In genomic region chr2:80054042-80054441, GRCm38 (mm10) we compare ENCODE assay signal across 19 mouse cellular contexts.
DNase-seq lines count a peak whose midpoint lies in the region; ATAC-seq and TF ChIP-seq lines count a peak whose summit lies in the region.
"Had no signal": no experiment of that assay in that cellular context is flagged by ENCODE, and none has a peak within 500 bp of the region (broad histone marks: within the 10 kb centered on the region; RNA-seq: fewer than 3 reads in every experiment).

No protein-coding gene starts in this region.

- H3K4me2 ChIP-seq in intestine, embryonic 15.5 days (replicated peaks) = no peak overlapping the region
- H3K4me2 ChIP-seq in intestine, postnatal 0 days (replicated peaks; ENCODE audit: low read depth) = no peak overlapping the region
- no peak overlapping the region for H3K4me2 ChIP-seq in lung, embryonic 14.5 days
- H3K4me2 ChIP-seq in embryonic facial prominence, embryonic 14.5 days (ENCODE audit: low read depth, low read length) = no peak overlapping the region
- H3K4me2 ChIP-seq in stomach, embryonic 15.5 days = no peak overlapping the region
- H3K4me2 ChIP-seq: kidney, embryonic 15.5 days; limb, embryonic 15.5 days had no signal

- no peak overlapping the region for H3K4me3 ChIP-seq in intestine, embryonic 15.5 days (replicated peaks)
- no peak overlapping the region for H3K4me3 ChIP-seq in intestine, postnatal 0 days (ENCODE audit: low read depth, low read length)
- no peak overlapping the region for H3K4me3 ChIP-seq in lung, embryonic 14.5 days (ENCODE audit: low read depth, low read length)
- no peak overlapping the region for H3K4me3 ChIP-seq in embryonic facial prominence, embryonic 14.5 days (ENCODE audit: low read depth, low read length)
- H3K4me3 ChIP-seq in stomach, embryonic 15.5 days (replicated peaks) = no peak overlapping the region
- no peak overlapping the region for H3K4me3 ChIP-seq in hindbrain, embryonic 10.5 days
- H3K4me3 ChIP-seq: kidney, embryonic 15.5 days; limb, embryonic 15.5 days had no signal

- H3K4me1 ChIP-seq in intestine, embryonic 15.5 days (replicated peaks) = no peaks in the 10 kb centered on the region
- no peaks in the 10 kb centered on the region for H3K4me1 ChIP-seq in intestine, postnatal 0 days (replicated peaks; ENCODE audit: control insufficient read depth, insufficient read depth, low read length)
- no peaks in the 10 kb centered on the region for H3K4me1 ChIP-seq in lung, embryonic 14.5 days (ENCODE audit: insufficient read depth)
- H3K4me1 ChIP-seq in embryonic facial prominence, embryonic 14.5 days (ENCODE audit: control insufficient read depth, insufficient read depth, low read length) = peaks cover 3% of the 10 kb centered on the region; the same call in 1 of the 2 replicates
- H3K4me1 ChIP-seq in stomach, embryonic 15.5 days = no peaks in the 10 kb centered on the region
- no peaks in the 10 kb centered on the region for H3K4me1 ChIP-seq in hindbrain, embryonic 10.5 days (replicated peaks)
- H3K4me1 ChIP-seq: limb, embryonic 15.5 days had no signal

- peak; percentile 65 for DNase-seq in lung, embryonic 14.5 days
- DNase-seq in lung, postnatal 14 days = no peak
- peak; percentile 90 for DNase-seq in embryonic facial prominence, embryonic 14.5 days (ENCODE audit: low spot score)
- no peak for DNase-seq in MN1 (ENCODE audit: low spot score)
- no peak for DNase-seq in hindbrain, embryonic 10.5 days (ENCODE audit: low spot score)
- DNase-seq: adrenal gland, adult 8-10 months; cerebellum, adult 11-12 months; cerebellum, postnatal 10 days; heart, adult 11 months; layer of hippocampus, adult 9-11 months; lung, postnatal 4 days; midbrain, embryonic 14.5 days; thymus, postnatal 25 days had no signal

- H3K27me3 ChIP-seq in intestine, embryonic 15.5 days (replicated peaks) = no peaks in the 10 kb centered on the region
- H3K27me3 ChIP-seq in intestine, postnatal 0 days (replicated peaks; ENCODE audit: control insufficient read depth, insufficient read depth, low read length) = no peaks in the 10 kb centered on the region
- H3K27me3 ChIP-seq in lung, embryonic 14.5 days (ENCODE audit: insufficient read depth, low read length) = no peaks in the 10 kb centered on the region
- no peaks in the 10 kb centered on the region for H3K27me3 ChIP-seq in embryonic facial prominence, embryonic 14.5 days (replicated peaks; ENCODE audit: control insufficient read depth, insufficient read depth, low read length)
- H3K27me3 ChIP-seq in stomach, embryonic 15.5 days (replicated peaks) = no peaks in the 10 kb centered on the region
- H3K27me3 ChIP-seq in hindbrain, embryonic 10.5 days (ENCODE audit: insufficient read depth, poor library complexity, severe bottlenecking) = no peaks in the 10 kb centered on the region
- H3K27me3 ChIP-seq: kidney, embryonic 15.5 days; limb, embryonic 15.5 days had no signal

- no peaks in the 10 kb centered on the region for H3K9me3 ChIP-seq in intestine, embryonic 15.5 days
- H3K9me3 ChIP-seq in intestine, postnatal 0 days (ENCODE audit: control insufficient read depth) = no peaks in the 10 kb centered on the region
- H3K9me3 ChIP-seq in lung, embryonic 14.5 days (ENCODE audit: low read depth, low read length) = no peaks in the 10 kb centered on the region
- H3K9me3 ChIP-seq in embryonic facial prominence, embryonic 14.5 days (ENCODE audit: control insufficient read depth, low read length) = no peaks in the 10 kb centered on the region
- no peaks in the 10 kb centered on the region for H3K9me3 ChIP-seq in stomach, embryonic 15.5 days
- no peaks in the 10 kb centered on the region for H3K9me3 ChIP-seq in hindbrain, embryonic 10.5 days
- H3K9me3 ChIP-seq: kidney, embryonic 15.5 days; limb, embryonic 15.5 days had no signal

- no peaks in the 10 kb centered on the region for H3K36me3 ChIP-seq in intestine, embryonic 15.5 days
- no peaks in the 10 kb centered on the region for H3K36me3 ChIP-seq in intestine, postnatal 0 days (ENCODE audit: control insufficient read depth, insufficient read depth)
- H3K36me3 ChIP-seq in lung, embryonic 14.5 days (ENCODE audit: insufficient read depth) = no peaks in the 10 kb centered on the region
- no peaks in the 10 kb centered on the region for H3K36me3 ChIP-seq in embryonic facial prominence, embryonic 14.5 days (ENCODE audit: control insufficient read depth, insufficient read depth, low read length)
- H3K36me3 ChIP-seq in stomach, embryonic 15.5 days = no peaks in the 10 kb centered on the region
- no peaks in the 10 kb centered on the region for H3K36me3 ChIP-seq in hindbrain, embryonic 10.5 days
- H3K36me3 ChIP-seq: kidney, embryonic 15.5 days; limb, embryonic 15.5 days had no signal

- ATAC-seq in intestine, embryonic 15.5 days = peak; percentile 41; the same call in 1 of the 2 replicates
- ATAC-seq in intestine, postnatal 0 days = no peak
- peak; percentile 68 for ATAC-seq in lung, embryonic 14.5 days (ENCODE audit: insufficient read depth)
- peak; percentile 88 for ATAC-seq in embryonic facial prominence, embryonic 14.5 days (ENCODE audit: low read depth)
- peak; percentile 65; the same call in 1 of the 2 replicates for ATAC-seq in stomach, embryonic 15.5 days (ENCODE audit: insufficient read depth, low FRiP score, low read depth)
- ATAC-seq: forebrain, embryonic 14.5 days had no signal

- 36% methylated on average over 3 of the region's 3 CpGs for WGBS in intestine, embryonic 15.5 days
- WGBS in intestine, postnatal 0 days = 50% methylated on average over 3 of the region's 3 CpGs
- WGBS in lung, embryonic 14.5 days = 30% methylated on average over 3 of the region's 3 CpGs
- 41% methylated on average over 3 of the region's 3 CpGs for WGBS in embryonic facial prominence, embryonic 14.5 days
- WGBS in stomach, embryonic 15.5 days = 27% methylated on average over 3 of the region's 3 CpGs
- 82% methylated on average over 3 of the region's 3 CpGs for WGBS in hindbrain, embryonic 10.5 days

- no peak for TF ChIP-seq CTCF in intestine, postnatal 0 days (IDR thresholded peaks at IDR 0.05; ENCODE audit: low read depth)
- no peak for TF ChIP-seq CTCF in lung, embryonic 14.5 days (IDR thresholded peaks at IDR 0.05; ENCODE audit: low read depth)

- H3K9ac ChIP-seq in intestine, embryonic 15.5 days = no peak overlapping the region
- H3K9ac ChIP-seq in intestine, postnatal 0 days (ENCODE audit: low read depth, low read length) = no peak overlapping the region
- no peak overlapping the region for H3K9ac ChIP-seq in lung, embryonic 14.5 days
- no peak overlapping the region for H3K9ac ChIP-seq in embryonic facial prominence, embryonic 14.5 days (ENCODE audit: low read depth, low read length)
- H3K9ac ChIP-seq in stomach, embryonic 15.5 days = no peak overlapping the region
- H3K9ac ChIP-seq: kidney, embryonic 15.5 days; limb, embryonic 15.5 days had no signal

- H3K27ac ChIP-seq in intestine, embryonic 15.5 days = no peak overlapping the region
- H3K27ac ChIP-seq in intestine, postnatal 0 days (ENCODE audit: low read depth, low read length) = no peak overlapping the region
- H3K27ac ChIP-seq in lung, embryonic 14.5 days (ENCODE audit: low read depth) = peak overlapping the region; percentile 55; the same call in 1 of the 2 replicates
- peak overlapping the region; percentile 25 for H3K27ac ChIP-seq in embryonic facial prominence, embryonic 14.5 days (replicated peaks; ENCODE audit: low read depth, low read length)
- H3K27ac ChIP-seq in stomach, embryonic 15.5 days = peak overlapping the region; percentile 54; the same call in 1 of the 2 replicates
- H3K27ac ChIP-seq in hindbrain, embryonic 10.5 days = no peak overlapping the region
- H3K27ac ChIP-seq: limb, embryonic 15.5 days had no signal

Comparison
In these comparisons a context has a peak if more than half of its experiments do, and no peak if none do; other contexts are left out.
1. DNase-seq: peak in lung, embryonic 14.5 days (single experiment) and embryonic facial prominence, embryonic 14.5 days (single experiment); none in lung, postnatal 14 days (single experiment), MN1 (single experiment) and hindbrain, embryonic 10.5 days (single experiment).
2. H3K27ac ChIP-seq: peak in lung, embryonic 14.5 days (single experiment), embryonic facial prominence, embryonic 14.5 days (single experiment) and stomach, embryonic 15.5 days (single experiment); none in intestine, embryonic 15.5 days (single experiment), intestine, postnatal 0 days (single experiment) and hindbrain, embryonic 10.5 days (single experiment).